Mouse (Mus musculus): ENCODE measurements at regions not wholly inside any gene's neighbourhood (a gene's known extent, or its start where the extent isn't known, plus 50 kb on each side); places are given as distances from the start of the nearest gene placed in this dataset.

- Histone ChIP-seq H3K4me1 (ENCODE audit: control insufficient read depth, insufficient read depth, low read length) (no peaks in the 10 kb centered on the region), H3K9me3 (replicated peaks; ENCODE audit: control insufficient read depth, low read length) (no peaks in the 10 kb centered on the region), H3K36me3 (ENCODE audit: control insufficient read depth, insufficient read depth, low read length) (no peaks in the 10 kb centered on the region), H3K27me3 (ENCODE audit: control insufficient read depth, insufficient read depth, low read length) (no peaks in the 10 kb centered on the region), H3K4me3 (ENCODE audit: low read depth, low read length) (no peak overlapping the region), H3K4me2 (no peak overlapping the region), H3K27ac (ENCODE audit: low read depth, low read length) (no peak overlapping the region), H3K9ac (ENCODE audit: low read depth, low read length) (no peak overlapping the region)
- no peak for ATAC-seq (replicated peaks; ENCODE audit: insufficient number of reproducible peaks, low FRiP score, low TSS enrichment)
- 66% methylated on average over 8 of the region's 8 CpGs for WGBS (ENCODE audit: insufficient replicate concordance)
Observed at GRCm38 (mm10) chr3:140738654-140739369, 473.3 kb downstream of the Pdha2 start.

DNA sequence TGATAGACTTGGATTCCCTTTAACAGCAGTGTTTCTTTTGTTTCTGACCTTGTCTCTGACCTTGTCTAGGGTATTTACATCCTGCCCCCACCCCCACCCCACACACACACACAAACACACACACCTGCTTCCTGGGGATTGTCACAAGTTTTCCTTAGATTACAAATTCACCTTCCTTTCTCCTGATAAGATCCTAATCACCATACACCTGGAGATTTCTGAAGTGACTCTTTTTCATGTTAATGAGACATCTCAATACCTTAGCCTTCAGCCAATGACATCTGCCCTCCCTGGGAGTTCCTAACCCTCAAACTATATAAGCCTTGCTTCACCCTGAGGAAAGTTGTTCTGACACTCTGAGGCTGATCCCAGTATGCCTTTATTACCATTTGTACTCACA, 495.3 kb downstream of the Pdha2 start:
- no peaks in the 10 kb centered on the region for H3K9me3 ChIP-seq (replicated peaks; ENCODE audit: control insufficient read depth, low read length)
- no peak overlapping the region for H3K27ac ChIP-seq (ENCODE audit: low read depth, low read length)
- ATAC-seq (replicated peaks; ENCODE audit: insufficient number of reproducible peaks, low FRiP score, low TSS enrichment), result no peak
- H3K4me1 ChIP-seq (ENCODE audit: control insufficient read depth, insufficient read depth, low read length), result no peaks in the 10 kb centered on the region
- no peak overlapping the region for H3K4me3 ChIP-seq (ENCODE audit: low read depth, low read length)
- H3K36me3 ChIP-seq (ENCODE audit: control insufficient read depth, insufficient read depth, low read length), result no peaks in the 10 kb centered on the region
- H3K4me2 ChIP-seq, result no peak overlapping the region
- no peaks in the 10 kb centered on the region for H3K27me3 ChIP-seq (ENCODE audit: control insufficient read depth, insufficient read depth, low read length)
- no peak overlapping the region for H3K9ac ChIP-seq (ENCODE audit: low read depth, low read length)

DNA sequence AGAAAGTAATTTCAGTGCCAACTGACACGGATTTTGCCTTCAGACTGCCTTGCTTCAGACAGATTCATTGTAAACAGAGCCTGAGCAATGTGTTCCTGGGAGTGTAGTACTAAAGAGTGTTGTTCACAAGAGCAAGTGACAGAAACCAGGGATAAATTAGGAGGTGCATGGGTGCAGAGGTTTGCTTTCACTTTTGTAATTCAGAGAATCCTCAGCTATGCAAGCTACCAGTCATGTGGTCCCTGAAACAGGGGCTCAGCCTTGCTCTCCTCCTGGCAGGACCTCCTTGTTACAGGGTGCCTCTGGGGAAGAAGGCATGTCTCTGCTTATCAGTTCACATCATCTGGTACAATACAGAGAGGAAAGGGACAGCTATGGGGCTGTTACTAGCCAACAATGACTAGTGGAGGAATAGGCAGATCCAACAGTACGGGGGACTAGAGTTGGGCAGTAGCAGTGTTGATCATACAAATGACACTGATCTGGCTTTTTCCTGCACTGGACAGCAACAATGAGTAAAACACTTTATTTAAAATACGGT, 504.5 kb downstream of the Pdha2 start:
- Histone ChIP-seq H3K9ac (ENCODE audit: low read depth, low read length) (no peak overlapping the region), H3K4me3 (ENCODE audit: low read depth, low read length) (no peak overlapping the region), H3K9me3 (replicated peaks; ENCODE audit: control insufficient read depth, low read length) (no peaks in the 10 kb centered on the region), H3K27me3 (ENCODE audit: control insufficient read depth, insufficient read depth, low read length) (no peaks in the 10 kb centered on the region), H3K36me3 (ENCODE audit: control insufficient read depth, insufficient read depth, low read length) (no peaks in the 10 kb centered on the region), H3K4me1 (ENCODE audit: control insufficient read depth, insufficient read depth, low read length) (no peaks in the 10 kb centered on the region), H3K4me2 (no peak overlapping the region), H3K27ac (ENCODE audit: low read depth, low read length) (no peak overlapping the region)
- no peak for ATAC-seq (replicated peaks; ENCODE audit: insufficient number of reproducible peaks, low FRiP score, low TSS enrichment)
- 72% methylated on average over 3 of the region's 3 CpGs for WGBS (ENCODE audit: insufficient replicate concordance)

GRCm38 (mm10) chr3:140706725-140707124, 505.4 kb downstream of the Pdha2 start:
- no peaks in the 10 kb centered on the region for H3K27me3 ChIP-seq (ENCODE audit: control insufficient read depth, insufficient read depth, low read length)
- H3K9ac ChIP-seq (ENCODE audit: low read depth, low read length), result no peak overlapping the region
- no peak overlapping the region for H3K4me2 ChIP-seq
- no peak overlapping the region for H3K27ac ChIP-seq (ENCODE audit: low read depth, low read length)
- H3K9me3 ChIP-seq (replicated peaks; ENCODE audit: control insufficient read depth, low read length), result no peaks in the 10 kb centered on the region
- 76% methylated on average over 4 of the region's 4 CpGs for WGBS (ENCODE audit: insufficient replicate concordance)
- no peaks in the 10 kb centered on the region for H3K36me3 ChIP-seq (ENCODE audit: control insufficient read depth, insufficient read depth, low read length)
- ATAC-seq (replicated peaks; ENCODE audit: insufficient number of reproducible peaks, low FRiP score, low TSS enrichment), result no peak
- no peak overlapping the region for H3K4me3 ChIP-seq (ENCODE audit: low read depth, low read length)
- H3K4me1 ChIP-seq (ENCODE audit: control insufficient read depth, insufficient read depth, low read length), result no peaks in the 10 kb centered on the region

DNA sequence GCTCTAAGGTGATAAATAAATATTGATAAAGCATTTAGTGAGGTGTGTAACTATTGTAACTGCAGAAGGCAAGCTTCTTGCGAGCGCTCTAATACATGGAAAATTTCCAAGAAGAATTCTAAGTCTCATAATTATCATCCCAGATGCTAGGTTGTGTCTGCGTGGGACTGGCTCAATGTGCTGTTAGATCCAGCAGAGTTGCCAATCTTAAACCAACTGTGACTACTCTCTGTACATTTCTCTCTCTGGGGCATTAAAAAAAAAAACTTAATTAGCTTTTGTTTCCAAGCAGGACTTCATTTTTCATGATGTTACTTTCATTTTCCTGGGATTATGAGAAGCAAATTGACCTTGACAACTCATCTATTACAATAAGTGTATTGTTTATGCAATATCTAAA, 506.6 kb downstream of the Pdha2 start:
- no peak for ATAC-seq (replicated peaks; ENCODE audit: insufficient number of reproducible peaks, low FRiP score, low TSS enrichment)
- H3K4me2 ChIP-seq, result no peak overlapping the region
- WGBS (ENCODE audit: insufficient replicate concordance), result 86% methylated on average over 3 of the region's 3 CpGs
- H3K36me3 ChIP-seq (ENCODE audit: control insufficient read depth, insufficient read depth, low read length), result no peaks in the 10 kb centered on the region
- H3K9me3 ChIP-seq (replicated peaks; ENCODE audit: control insufficient read depth, low read length), result no peaks in the 10 kb centered on the region
- H3K4me1 ChIP-seq (ENCODE audit: control insufficient read depth, insufficient read depth, low read length), result no peaks in the 10 kb centered on the region
- no peaks in the 10 kb centered on the region for H3K27me3 ChIP-seq (ENCODE audit: control insufficient read depth, insufficient read depth, low read length)
- H3K4me3 ChIP-seq (ENCODE audit: low read depth, low read length), result no peak overlapping the region
- no peak overlapping the region for H3K9ac ChIP-seq (ENCODE audit: low read depth, low read length)
- H3K27ac ChIP-seq (ENCODE audit: low read depth, low read length), result no peak overlapping the region

DNA sequence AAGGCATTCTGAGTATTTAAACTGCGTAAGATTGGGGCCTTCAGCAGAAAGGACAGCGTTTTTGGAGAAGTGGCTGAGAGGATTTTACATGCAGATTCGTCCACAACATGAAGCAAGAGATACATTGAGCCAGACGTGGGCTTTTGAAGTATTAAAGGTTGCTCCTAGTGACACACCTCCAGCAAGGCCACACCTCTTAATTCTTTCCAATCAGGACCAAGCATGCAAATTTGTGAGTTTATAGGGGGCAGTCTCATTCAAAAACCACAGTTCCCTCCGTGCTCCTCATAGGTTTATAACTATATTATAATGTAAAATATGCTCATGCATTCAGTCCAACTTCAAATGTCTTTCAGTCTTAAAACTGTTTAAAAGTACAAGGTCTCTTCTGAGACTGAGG, 509.2 kb downstream of the Pdha2 start:
- WGBS (ENCODE audit: insufficient replicate concordance), result 61% methylated on average over 5 of the region's 5 CpGs
- H3K9me3 ChIP-seq (replicated peaks; ENCODE audit: control insufficient read depth, low read length), result no peaks in the 10 kb centered on the region
- H3K4me3 ChIP-seq (ENCODE audit: low read depth, low read length), result no peak overlapping the region
- H3K27me3 ChIP-seq (ENCODE audit: control insufficient read depth, insufficient read depth, low read length), result no peaks in the 10 kb centered on the region
- no peaks in the 10 kb centered on the region for H3K4me1 ChIP-seq (ENCODE audit: control insufficient read depth, insufficient read depth, low read length)
- H3K36me3 ChIP-seq (ENCODE audit: control insufficient read depth, insufficient read depth, low read length), result no peaks in the 10 kb centered on the region
- no peak overlapping the region for H3K27ac ChIP-seq (ENCODE audit: low read depth, low read length)
- H3K4me2 ChIP-seq, result no peak overlapping the region
- H3K9ac ChIP-seq (ENCODE audit: low read depth, low read length), result no peak overlapping the region
- ATAC-seq (replicated peaks; ENCODE audit: insufficient number of reproducible peaks, low FRiP score, low TSS enrichment), result no peak

DNA sequence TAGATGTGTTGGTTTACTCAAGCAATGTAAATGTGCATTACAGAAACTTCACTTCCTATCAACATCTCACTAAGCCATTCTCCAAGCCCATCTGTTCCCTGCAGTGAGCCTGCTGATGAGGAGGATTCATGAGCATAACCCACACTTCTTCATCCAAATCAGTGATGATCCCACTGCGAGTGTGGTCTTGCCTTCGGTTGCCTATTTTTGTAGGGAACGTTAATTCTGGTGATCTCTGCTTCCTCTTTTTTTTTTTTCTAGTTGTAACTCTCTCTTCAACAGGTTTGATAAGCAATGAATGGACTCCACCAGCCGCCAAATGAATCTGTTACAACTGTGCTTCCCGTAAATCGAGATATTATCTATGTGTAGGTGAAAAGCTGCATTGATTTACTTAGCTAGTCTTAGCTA, 509.9 kb downstream of the Pdha2 start:
- H3K27me3 ChIP-seq (ENCODE audit: control insufficient read depth, insufficient read depth, low read length), result no peaks in the 10 kb centered on the region
- H3K4me1 ChIP-seq (ENCODE audit: control insufficient read depth, insufficient read depth, low read length), result no peaks in the 10 kb centered on the region
- no peaks in the 10 kb centered on the region for H3K9me3 ChIP-seq (replicated peaks; ENCODE audit: control insufficient read depth, low read length)
- no peak for ATAC-seq (replicated peaks; ENCODE audit: insufficient number of reproducible peaks, low FRiP score, low TSS enrichment)
- no peaks in the 10 kb centered on the region for H3K36me3 ChIP-seq (ENCODE audit: control insufficient read depth, insufficient read depth, low read length)
- no peak overlapping the region for H3K4me3 ChIP-seq (ENCODE audit: low read depth, low read length)
- no peak overlapping the region for H3K4me2 ChIP-seq
- 77% methylated on average over 6 of the region's 6 CpGs for WGBS (ENCODE audit: insufficient replicate concordance)
- H3K9ac ChIP-seq (ENCODE audit: low read depth, low read length), result no peak overlapping the region
- H3K27ac ChIP-seq (ENCODE audit: low read depth, low read length), result no peak overlapping the region

DNA sequence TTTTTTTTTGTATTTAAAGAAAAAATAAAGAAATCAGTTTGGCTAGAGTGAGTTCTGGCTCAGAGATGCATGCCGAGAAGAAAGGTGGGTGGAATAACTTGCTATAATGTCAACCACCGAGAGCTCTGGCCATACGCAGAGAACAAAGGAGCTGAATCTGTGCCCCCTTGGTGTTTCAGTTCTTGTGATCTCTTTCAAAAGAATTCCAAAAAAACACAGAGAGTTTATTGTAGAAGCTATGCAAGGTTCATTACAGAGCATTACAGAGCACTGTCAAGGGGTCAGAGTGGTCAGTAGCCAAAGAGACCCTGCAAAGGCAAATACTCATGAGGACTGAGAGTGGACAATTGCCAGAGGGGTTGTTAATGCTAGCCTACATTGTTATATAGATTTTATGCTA, 514.9 kb downstream of the Pdha2 start:
- H3K4me3 ChIP-seq (ENCODE audit: low read depth, low read length), result no peak overlapping the region
- H3K9me3 ChIP-seq (replicated peaks; ENCODE audit: control insufficient read depth, low read length), result no peaks in the 10 kb centered on the region
- H3K4me1 ChIP-seq (ENCODE audit: control insufficient read depth, insufficient read depth, low read length), result no peaks in the 10 kb centered on the region
- H3K4me2 ChIP-seq, result no peak overlapping the region
- no peak for ATAC-seq (replicated peaks; ENCODE audit: insufficient number of reproducible peaks, low FRiP score, low TSS enrichment)
- no peak overlapping the region for H3K9ac ChIP-seq (ENCODE audit: low read depth, low read length)
- H3K27ac ChIP-seq (ENCODE audit: low read depth, low read length), result no peak overlapping the region
- no peaks in the 10 kb centered on the region for H3K36me3 ChIP-seq (ENCODE audit: control insufficient read depth, insufficient read depth, low read length)
- no peaks in the 10 kb centered on the region for H3K27me3 ChIP-seq (ENCODE audit: control insufficient read depth, insufficient read depth, low read length)
- WGBS (ENCODE audit: insufficient replicate concordance), result 83% methylated on average over 3 of the region's 3 CpGs

GRCm38 (mm10) chr3:140682794-140683193, 529.4 kb downstream of the Pdha2 start:
- no peak overlapping the region for H3K27ac ChIP-seq (ENCODE audit: low read depth, low read length)
- no peaks in the 10 kb centered on the region for H3K36me3 ChIP-seq (ENCODE audit: control insufficient read depth, insufficient read depth, low read length)
- H3K9ac ChIP-seq (ENCODE audit: low read depth, low read length), result no peak overlapping the region
- H3K4me3 ChIP-seq (ENCODE audit: low read depth, low read length), result no peak overlapping the region
- ATAC-seq (replicated peaks; ENCODE audit: insufficient number of reproducible peaks, low FRiP score, low TSS enrichment), result no peak
- no peaks in the 10 kb centered on the region for H3K27me3 ChIP-seq (ENCODE audit: control insufficient read depth, insufficient read depth, low read length)
- H3K4me1 ChIP-seq (ENCODE audit: control insufficient read depth, insufficient read depth, low read length), result no peaks in the 10 kb centered on the region
- WGBS (ENCODE audit: insufficient replicate concordance), result 59% methylated on average over 3 of the region's 3 CpGs
- no peaks in the 10 kb centered on the region for H3K9me3 ChIP-seq (replicated peaks; ENCODE audit: control insufficient read depth, low read length)
- H3K4me2 ChIP-seq, result no peak overlapping the region

All from heart, embryonic 11.5 days (tissue).